Mouse (Mus musculus): ENCODE results near the gene Atp5d.

The Atp5d gene

GRCm38 (mm10) chr10:80117736-80118135, 20.7 kb upstream of the Atp5d start:
- DNase-seq (ENCODE audit: low read depth, low spot score), result no peak

DNA sequence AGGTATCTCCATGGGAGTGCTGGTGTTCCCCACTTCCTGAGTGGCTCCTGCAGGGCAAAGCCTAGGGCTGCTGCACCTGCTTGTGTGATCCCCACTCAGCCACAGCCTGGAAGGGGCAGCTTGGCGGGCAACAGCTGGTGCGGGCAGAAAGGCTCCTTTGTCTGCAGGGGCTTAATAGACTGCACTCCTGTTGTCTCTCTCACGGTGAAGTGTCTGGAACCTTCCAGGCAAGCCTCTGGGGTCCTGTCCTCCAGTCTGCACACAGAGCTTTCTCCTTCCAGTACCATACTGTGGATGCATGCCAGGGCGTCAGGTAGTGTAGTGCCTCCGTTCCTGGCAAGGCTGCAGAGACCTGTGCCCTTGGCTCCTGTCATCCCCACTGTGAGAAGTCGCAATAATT, 19.9 kb upstream of the Atp5d start:
- no peak for DNase-seq (ENCODE audit: low read depth, low spot score)

- no peak for DNase-seq (ENCODE audit: low read depth, low spot score)
Observed at GRCm38 (mm10) chr10:80120146-80120545, 18.3 kb upstream of the Atp5d start.

GRCm38 (mm10) chr10:80121639-80122038, 16.8 kb upstream of the Atp5d start:
- DNase-seq (ENCODE audit: low read depth, low spot score), result no peak

DNA sequence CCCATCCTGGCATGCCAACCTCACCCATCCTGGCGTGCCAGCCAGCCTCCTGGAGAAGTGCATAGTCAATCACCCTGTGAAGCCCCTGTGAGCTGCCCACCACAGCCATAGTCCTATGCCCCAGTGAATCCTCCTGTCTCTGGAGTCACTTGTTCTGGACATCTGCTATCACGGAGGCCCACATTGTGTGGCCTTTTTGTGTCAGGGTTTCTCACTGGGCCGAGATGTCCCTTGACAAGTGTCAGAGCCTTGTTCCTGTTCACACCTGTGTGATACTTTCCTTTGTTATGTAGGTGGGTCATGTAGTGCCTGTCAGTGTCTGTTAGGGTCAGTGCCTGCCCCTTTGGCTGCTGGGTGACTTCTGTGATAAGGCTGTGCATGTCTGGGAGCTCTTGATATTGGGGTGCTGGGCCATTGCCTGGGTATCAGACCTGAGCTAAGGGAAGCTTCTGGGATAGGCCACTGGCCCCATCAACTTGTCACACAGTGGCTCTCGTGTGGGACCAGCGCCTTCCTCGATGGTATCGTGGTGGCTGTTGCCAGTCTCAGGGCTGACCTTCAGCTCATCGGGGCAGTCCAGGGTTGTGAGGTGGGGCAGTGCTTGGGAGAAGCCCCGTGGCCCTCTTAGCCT, 14.4 kb upstream of the Atp5d start:
- no peak for DNase-seq (ENCODE audit: low read depth, low spot score)

DNA sequence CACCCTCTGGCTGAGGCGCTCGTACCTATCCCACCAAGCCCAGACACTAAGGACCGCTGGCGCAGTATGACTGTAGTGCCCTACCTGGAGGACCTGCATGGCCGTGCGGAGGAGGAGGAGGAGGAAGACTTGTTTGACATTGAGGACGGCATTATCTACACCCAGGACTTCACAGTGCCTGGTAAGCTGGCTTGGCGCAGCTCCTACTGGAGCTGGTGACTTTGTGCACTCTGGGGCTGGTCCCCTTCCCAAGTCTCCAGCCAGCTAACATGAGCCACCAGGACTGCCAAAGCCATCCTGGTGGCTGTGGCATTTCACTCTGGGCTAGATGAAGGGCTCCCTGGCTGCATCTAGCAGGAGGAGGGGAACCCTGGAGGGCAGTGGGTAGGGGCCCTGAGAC, 10.5 kb upstream of the Atp5d start:
- DNase-seq (ENCODE audit: low read depth, low spot score), result no peak

DNA sequence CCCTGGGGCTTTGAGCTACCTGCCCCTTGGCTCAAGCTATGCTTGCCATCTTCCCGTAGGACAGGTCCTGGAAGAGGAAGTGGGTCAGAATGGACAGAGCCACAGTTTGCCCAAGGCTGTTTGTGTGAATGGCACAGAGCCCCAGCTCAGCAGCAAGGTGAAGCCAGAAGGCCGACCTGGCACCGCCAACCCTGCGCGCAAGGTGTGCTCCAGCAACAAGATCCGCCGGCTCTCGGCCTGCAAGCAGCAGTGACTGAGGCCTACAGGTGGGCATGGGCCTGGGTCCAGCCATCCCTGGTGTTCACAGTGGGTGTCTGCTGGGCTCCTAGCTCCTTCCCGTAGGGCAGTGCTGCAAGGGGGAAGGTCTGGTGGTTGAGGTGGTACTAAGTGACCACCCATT, 8.6 kb upstream of the Atp5d start:
- DNase-seq (ENCODE audit: low read depth, low spot score), result no peak

- DNase-seq (ENCODE audit: low read depth, low spot score), result no peak
Observed at GRCm38 (mm10) chr10:80130403-80131031, 7.9 kb upstream of the Atp5d start.

- no peak for DNase-seq (ENCODE audit: low read depth, low spot score)
Observed at GRCm38 (mm10) chr10:80131316-80131951, 7.0 kb upstream of the Atp5d start.

DNA sequence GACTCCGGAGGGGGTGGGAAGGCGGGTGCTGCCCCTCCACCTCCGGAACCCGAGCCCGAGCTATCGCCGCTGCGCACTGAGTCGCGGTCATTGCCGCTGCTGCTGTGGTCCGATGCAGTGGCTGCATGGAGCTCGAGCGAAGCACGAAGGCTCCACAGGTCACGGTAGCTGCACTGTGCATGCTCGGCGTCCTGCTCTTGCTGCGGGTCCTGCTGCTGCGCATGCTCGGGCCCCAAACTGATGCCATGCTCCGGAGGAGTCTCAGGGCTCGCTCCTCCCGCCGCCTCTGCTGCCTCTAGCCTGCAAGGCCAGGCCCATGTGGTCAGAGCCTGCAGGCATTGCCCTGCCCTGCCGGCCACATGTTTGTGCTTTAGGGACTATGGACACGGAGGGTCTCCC, 6.5 kb upstream of the Atp5d start:
- no peak for DNase-seq (ENCODE audit: low read depth, low spot score)

DNA sequence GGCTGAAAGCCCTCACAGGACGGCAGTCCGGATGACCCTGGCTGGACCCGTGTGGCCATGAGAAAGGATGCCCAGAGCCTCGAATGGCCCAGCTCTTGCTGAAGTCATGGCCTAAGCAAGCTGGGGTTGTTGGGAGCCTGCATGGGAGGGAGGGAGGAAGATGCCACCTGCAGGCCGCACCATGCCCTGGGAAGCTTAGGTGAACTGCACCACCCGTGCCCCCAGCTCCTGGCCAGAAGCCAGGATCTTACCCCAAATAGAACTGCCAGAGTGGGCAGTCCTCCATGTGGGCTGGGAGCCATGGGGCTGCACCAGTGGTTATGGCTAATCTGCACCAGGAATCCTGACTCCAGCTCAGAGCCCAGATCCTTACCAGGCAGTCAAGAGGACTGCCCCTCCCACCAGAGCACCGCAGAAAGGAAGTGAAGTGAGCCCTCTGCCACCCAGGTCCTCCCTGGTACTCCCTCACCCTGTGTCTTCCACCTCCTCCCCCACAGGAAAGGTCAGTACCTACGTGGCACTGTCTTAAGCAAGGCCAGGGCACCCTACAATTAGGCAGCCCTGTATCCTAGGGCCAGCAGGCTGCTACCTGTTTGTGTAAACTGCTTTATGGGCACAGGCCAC, 5.1 kb upstream of the Atp5d start:
- DNase-seq (ENCODE audit: low read depth, low spot score), result peak; percentile 38

DNA sequence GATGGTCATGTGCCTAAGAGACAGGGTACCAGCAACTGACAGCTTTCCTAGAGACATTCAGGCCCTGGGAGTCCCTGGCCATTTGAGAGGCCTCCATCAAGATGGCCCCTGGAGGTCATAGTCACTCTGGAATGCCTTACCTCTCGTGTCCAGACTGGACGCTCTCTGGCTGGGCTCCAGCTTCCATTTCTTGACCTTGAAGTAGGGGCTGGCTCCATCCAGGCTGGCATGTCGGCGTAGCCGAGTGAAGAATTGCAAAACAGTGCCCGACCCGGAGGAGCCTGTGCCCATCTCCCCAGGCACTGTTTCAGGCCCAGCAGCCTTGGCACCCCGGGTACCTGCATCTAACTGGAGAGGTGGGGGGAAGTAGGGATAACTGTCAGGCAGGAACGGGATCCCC, 4.0 kb upstream of the Atp5d start:
- no peak for DNase-seq (ENCODE audit: low read depth, low spot score)

DNA sequence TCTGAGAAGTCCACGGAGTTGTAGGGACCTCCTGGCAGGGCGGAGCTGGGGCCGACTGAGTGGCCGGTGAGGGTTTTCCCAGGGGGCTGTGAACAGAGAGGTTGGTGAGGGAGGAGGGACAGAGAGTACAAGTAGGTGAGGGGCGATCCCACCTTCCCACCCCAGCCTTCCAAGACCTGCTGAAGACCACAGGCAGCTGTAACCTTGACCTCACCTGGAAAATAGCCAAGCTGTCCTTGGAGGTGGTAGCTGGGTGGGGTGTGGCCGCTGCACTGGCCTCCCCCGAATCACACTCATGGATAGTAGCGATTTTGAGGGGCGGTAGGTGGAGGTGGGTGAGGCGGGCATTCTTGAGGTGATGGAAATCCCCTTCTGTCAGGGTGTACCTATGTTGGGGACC, 3.3 kb upstream of the Atp5d start:
- DNase-seq (ENCODE audit: low read depth, low spot score), result no peak

- DNase-seq (ENCODE audit: low read depth, low spot score), result no peak
Observed at GRCm38 (mm10) chr10:80135641-80136040, 2.8 kb upstream of the Atp5d start.

DNA sequence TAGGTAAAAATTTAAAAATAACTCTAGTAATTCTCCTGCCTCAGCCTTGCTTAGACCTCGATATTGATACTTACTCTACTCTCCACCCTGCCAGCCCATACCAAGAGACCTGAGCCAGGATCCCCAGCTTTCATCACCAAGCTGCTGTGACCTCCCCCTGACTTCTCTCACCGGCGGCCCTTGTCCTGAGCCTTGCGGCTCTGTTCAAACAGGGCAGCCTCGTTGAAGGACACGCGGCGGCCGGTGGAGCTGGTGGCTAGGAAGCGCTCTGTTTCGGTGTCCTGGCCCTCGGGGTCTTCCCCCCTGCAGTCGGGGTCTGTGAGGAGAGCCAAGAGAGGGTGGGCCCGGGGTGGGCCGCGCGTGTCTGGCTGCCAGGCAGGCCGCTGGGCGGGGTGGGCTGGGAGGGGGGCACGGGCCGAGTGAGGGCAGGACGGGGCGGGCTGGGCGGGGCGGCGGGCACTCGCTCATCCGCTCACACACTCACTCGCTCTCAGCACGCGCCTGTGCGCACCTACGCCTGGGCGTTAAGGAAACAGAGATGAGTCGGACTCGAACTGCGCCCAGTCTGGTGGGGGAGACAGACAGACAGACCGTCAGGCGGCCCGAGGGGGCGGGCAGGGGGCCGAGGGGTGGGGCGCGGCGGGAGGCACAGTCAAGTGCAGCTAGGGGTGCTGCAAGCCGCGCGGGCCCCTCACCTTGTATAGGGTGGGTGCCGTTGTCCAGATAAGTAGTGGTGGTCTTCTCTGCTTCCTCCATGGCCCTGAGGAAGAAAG, 2.1 kb upstream of the Atp5d start:
- no peak for DNase-seq (ENCODE audit: low read depth, low spot score)

- DNase-seq (ENCODE audit: low read depth, low spot score), result no peak
Observed at GRCm38 (mm10) chr10:80136952-80137625, 1.3 kb upstream of the Atp5d start.

DNA sequence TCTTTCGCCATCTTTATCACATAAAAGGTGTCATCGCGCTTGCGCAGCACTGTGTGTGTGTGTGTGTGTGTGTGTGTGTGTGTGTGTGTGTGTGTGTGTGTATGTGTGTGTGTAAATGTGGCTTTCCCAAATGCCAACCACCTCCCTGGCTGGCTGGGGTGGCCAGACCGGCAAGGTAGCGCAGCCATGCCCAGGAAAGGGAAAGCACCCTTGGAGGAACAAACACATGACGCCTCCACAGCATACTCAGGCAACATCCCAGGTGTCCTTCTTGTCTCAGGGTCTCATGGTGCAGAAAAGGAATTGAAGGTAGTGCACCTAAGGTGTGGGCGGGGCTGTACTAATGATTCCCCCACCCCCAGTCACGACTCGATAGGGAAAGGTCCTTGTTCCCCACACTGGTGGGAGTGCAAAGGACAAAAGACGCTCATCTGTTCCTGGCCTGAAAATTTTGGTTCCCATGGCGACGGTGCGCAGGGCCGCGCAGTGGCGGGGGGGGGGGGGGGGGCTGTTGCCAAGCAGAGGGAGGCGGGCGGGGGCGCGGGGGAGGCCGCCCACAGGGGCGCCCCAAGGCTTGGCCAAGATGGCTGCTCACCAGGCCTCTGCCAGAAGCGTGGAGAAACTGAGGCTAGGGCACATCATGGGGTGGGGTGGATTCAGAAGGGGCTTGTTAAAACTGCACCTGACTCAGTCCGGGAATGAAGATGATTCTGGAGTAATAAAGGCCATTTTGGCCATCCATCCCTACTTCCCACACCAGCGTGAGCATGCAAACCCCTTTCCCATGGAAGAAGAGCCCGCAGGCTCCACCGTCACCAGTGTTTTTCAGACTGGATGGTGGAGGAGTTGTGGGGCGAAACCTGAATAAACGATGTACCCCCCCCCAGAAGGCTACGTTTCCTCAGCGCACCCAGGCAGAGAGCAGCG, 543 bp upstream of the Atp5d start:
- DNase-seq (ENCODE audit: low read depth, low spot score), result no peak

DNA sequence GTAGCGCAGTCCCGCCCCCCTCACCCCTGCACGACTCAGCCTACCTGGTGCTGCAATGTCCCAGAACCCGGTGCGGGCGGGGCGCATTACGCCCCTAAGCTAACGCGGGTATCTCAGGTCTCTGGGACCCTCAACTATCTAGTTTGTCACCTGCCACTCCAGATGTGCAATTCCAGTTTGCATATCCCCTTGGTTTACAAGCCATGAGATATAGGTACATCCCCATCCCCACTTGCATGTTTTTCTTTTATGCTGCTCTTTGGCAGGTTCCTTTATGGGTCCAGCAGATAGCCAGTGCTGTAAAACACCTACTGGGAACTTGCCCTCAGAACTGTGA, 975 bp downstream of the Atp5d start:
- DNase-seq (ENCODE audit: low read depth, low spot score), result peak; percentile 91

- DNase-seq (ENCODE audit: low read depth, low spot score), result no peak
Observed at GRCm38 (mm10) chr10:80139975-80140665, 1.7 kb downstream of the Atp5d start.

GRCm38 (mm10) chr10:80140666-80141035, 2.2 kb downstream of the Atp5d start, which contains the start of gene Cbarp:
TSS of gene Cbarp (minus strand) at chr10:80140835.
- DNase-seq (ENCODE audit: low read depth, low spot score), result no peak
